Mouse (Mus musculus) natural killer cell, adult 2 months (primary cell): ENCODE measurements around the gene Hdgfl3.

ENCODE experiments used
- DNase-seq, 2 experiments: peaks; one replicate each; pipeline ENCODE4 v3.0.0; 2022; ENCODE audit warnings: low spot score in 2 of 2

The Hdgfl3 gene

GRCm38 (mm10) chr7:81899361-81899760, 34.9 kb downstream of the Hdgfl3 start:
- no peak for DNase-seq

DNA sequence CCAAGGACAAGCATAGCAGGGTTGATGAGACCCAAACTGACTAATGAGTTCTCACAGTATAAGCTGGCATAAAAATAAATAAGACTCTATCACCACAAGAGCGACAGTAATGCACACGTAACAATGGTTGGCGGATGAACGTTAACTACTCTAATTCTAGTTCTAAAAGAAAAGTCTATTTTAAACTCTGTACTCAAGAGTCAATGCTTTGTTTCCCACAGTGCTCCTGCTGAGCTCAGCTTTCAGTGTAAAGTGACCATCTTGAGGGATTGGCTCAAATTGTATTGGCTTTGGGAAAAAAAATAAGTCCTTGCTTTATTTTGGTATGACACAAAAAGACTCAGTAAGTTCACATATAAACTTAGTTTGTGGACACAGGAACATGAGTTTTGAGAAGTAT, 49.1 kb downstream of the Hdgfl3 start:
- no peak for DNase-seq

GRCm38 (mm10) chr7:81881600-81881999, 52.7 kb downstream of the Hdgfl3 start:
- DNase-seq, result no peak

- DNase-seq, result no peak
These were observed 53.5 kb downstream of the Hdgfl3 start for GRCm38 (mm10) chr7:81880797-81881196.

GRCm38 (mm10) chr7:81880286-81880685, 54.0 kb downstream of the Hdgfl3 start:
- DNase-seq, result no peak

DNA sequence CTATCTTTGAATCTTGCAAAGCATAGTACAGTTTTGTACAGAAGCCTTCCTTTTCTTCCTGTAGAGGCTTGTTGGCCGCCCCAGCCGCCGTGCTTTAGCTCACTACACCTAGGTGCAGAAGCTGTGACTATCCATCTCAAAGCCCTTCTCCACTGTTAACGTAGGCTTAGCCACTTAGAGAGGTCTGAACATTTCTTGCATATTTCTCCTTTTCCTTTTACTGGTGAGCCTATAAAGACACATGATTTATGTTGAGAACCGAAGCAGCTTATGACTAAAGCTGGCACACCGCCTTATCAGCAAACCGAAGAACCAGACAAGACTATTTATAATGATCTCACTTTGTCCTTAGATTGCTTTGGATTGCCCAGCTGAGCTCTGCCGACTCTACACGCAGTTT, 58.9 kb downstream of the Hdgfl3 start:
- DNase-seq, result no peak

DNA sequence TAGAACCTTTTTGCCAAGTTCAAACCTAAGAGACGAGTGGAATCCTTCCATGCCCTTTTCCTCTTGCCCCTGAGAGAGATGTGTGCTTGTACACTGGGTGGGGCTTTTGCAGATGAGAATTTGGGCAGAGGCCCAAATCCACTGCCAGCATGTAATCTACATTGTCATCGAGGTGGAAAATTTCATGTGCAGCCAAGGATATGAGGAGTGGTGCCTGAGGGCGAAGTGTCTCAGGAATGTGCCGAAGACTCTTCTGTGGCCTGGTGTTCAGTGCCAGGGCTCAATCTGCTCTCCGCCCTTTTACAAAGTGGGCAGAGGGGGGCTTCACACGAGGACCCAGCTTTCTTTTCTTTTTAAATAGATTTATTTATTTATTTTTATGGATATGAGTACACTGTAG, 59.6 kb downstream of the Hdgfl3 start:
- DNase-seq, result no peak

- DNase-seq, result no peak
These were observed 60.5 kb downstream of the Hdgfl3 start for GRCm38 (mm10) chr7:81873807-81874206.

DNA sequence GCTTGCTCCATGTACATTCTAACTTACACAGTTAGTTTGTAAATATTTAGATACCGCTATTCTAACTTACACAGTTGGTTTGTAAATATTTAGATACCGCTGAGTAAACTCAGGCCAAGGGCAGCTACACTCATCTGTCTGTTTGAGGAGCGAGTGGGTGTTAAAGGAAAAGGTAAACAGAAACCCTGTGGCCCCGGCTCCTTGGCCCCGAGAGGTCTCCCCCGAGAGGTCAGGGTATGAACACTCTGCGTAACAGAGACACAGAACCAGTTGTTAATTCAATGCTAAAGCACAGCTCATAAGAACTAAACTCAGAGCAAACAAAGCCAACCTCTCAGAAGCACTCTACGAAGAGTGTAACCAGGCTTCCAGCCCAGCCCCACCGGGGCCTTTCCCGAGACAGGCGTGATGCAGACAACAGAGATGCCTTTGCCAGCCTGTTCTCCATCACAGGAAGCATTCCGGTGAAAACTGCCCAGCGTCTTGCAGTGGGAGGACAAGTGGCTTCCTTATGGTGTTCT, 61.7 kb downstream of the Hdgfl3 start:
- no peak for DNase-seq

- DNase-seq, result peak; percentile 55 to 66
These were observed 66.1 kb downstream of the Hdgfl3 start for GRCm38 (mm10) chr7:81868158-81868557.

- DNase-seq, result no peak
These were observed 66.9 kb downstream of the Hdgfl3 start for GRCm38 (mm10) chr7:81867231-81867930.

DNA sequence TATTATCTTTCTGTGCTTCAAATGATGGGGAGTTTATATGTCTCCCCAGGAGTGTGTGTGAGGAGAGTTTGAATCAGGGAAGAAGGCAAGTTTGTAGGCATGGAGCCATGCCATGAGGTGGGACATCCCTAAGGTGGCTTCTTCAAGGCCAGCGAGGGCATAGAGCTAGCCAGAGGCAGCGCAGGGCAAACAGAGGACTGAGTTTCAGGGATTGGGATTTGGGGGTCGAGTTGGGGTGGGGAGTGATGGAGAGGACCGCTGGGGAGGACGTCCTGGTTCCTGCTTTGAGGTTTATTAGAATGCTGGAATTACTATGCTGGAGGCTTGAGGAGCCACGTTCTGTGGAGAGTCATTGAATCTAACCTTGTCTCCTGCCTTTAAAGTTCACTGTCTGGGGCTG, 68.3 kb downstream of the Hdgfl3 start:
- no peak for DNase-seq

- DNase-seq, result no peak
These were observed 69.7 kb downstream of the Hdgfl3 start for GRCm38 (mm10) chr7:81864552-81864951.

GRCm38 (mm10) chr7:81862587-81863583, 71.4 kb downstream of the Hdgfl3 start:
- peak; percentile 62 to 76 for DNase-seq

DNA sequence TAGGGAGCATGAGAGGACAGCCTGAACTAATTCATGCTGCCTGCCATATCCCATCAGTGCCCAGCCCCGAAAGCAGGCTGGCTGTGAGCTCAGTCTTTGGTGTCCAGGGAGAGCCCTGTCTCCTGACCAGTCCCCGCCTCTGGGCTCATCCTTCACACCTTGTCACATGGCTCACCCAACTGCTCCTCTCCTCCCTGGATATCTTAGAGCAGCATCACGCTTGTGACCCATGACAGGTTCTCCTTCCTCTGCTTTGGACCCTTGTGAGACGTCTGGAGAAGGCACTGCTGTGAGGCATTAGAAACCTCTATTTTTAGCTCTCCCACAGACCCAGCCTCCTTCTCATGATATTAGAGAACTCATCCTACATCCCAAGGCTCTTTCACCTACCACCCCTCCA, 72.4 kb downstream of the Hdgfl3 start:
- no peak for DNase-seq

- DNase-seq, result no peak
These were observed 72.8 kb downstream of the Hdgfl3 start for GRCm38 (mm10) chr7:81861461-81861860.

GRCm38 (mm10) chr7:81860996-81861395, 73.3 kb downstream of the Hdgfl3 start:
- DNase-seq, result peak; percentile 42 to 46

DNA sequence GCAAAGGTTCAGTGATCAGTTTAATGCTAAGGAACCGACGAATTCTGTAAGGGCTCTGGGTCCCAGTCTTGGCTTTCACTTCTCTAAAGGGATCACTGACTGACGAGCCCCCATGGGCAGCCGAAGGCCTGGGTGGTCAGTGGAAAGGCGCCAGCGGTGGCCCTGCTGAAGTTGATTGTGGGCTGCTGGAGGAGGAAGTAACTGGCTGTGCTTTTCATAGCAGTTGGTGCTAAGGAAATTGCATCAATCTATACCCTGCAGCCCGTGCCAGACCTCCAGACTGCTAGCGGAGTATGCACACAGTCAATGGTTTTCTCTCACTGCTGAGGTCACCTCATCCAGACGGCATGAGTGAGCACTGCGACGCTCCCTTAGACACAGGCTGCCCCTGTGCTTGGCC, 74.2 kb downstream of the Hdgfl3 start:
- DNase-seq, result peak; percentile 29 to 34

- peak; percentile 26 to 40 for DNase-seq
These were observed 75.1 kb downstream of the Hdgfl3 start, which contains the start of gene Tm6sf1 for GRCm38 (mm10) chr7:81858968-81859721. Tm6sf1 (plus strand) TSS chr7:81859001.

GRCm38 (mm10) chr7:81858236-81858635, 76.0 kb downstream of the Hdgfl3 start:
- DNase-seq, result no peak

- DNase-seq, result no peak
These were observed 78.1 kb downstream of the Hdgfl3 start for GRCm38 (mm10) chr7:81856221-81856620.

DNA sequence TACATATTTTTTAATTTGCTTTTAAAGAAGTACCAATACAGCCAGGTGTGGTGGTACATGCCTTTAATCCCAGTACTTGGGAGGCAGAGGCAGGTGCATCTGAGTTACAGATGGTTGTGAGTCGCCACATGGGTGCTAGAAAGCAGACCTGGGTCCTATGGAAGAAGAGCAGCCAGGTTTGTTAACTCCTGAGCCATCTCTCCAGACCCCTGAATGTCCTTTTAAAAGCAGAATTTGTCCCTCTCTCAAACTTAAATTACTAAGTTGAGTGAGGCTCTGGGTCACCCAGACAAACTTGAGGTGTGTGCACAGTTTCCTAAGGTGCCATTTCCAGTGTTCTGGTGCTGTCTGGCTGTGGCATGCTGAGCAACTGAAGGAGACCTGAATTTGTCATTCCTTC, 78.6 kb downstream of the Hdgfl3 start, which contains the start of gene Gm10160:
Gm10160 (minus strand) TSS at position 101 of the 400 bp plus-strand sequence.
- DNase-seq, result no peak
